Mouse (Mus musculus) brain, embryonic 18.5 days (tissue): Measurements from ENCODE around the gene Gm36028.

Experiments used
- DNase-seq: peaks from one replicate; pipeline ENCODE4 v3.0.0-alpha.2; 2012; ENCODE audit warnings: low read depth, low spot score

Gene Gm36028

GRCm38 (mm10) chr16:37860213-37860612 lies 733 bp downstream of the Gm36028 start:
- no peak for DNase-seq

DNA sequence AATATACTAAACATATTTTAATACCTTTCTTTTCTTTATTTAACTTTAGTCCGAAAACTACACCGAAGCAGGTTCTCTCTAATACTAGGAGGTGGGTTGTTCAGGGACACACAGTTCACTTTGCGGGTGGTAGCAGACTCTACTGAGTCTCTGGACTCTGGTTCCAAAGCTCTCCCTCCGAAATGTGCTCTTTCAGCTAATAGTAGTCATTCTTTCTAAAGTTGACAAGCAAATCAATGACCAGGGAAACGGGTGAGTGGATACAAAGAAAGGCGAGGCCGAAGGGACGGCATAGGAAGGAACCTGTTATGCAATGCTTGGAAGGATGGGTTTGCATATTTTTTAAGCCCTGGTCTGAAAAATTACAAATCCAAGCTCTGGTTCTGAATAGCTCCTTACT lies 3.5 kb downstream of the Gm36028 start:
- no peak for DNase-seq

- no peak for DNase-seq
Measured at GRCm38 (mm10) chr16:37856327-37856726, 4.6 kb downstream of the Gm36028 start.

- DNase-seq = no peak
Measured at GRCm38 (mm10) chr16:37855583-37855982, 5.4 kb downstream of the Gm36028 start.

- no peak for DNase-seq
Measured at GRCm38 (mm10) chr16:37854593-37854992, 6.4 kb downstream of the Gm36028 start.

DNA sequence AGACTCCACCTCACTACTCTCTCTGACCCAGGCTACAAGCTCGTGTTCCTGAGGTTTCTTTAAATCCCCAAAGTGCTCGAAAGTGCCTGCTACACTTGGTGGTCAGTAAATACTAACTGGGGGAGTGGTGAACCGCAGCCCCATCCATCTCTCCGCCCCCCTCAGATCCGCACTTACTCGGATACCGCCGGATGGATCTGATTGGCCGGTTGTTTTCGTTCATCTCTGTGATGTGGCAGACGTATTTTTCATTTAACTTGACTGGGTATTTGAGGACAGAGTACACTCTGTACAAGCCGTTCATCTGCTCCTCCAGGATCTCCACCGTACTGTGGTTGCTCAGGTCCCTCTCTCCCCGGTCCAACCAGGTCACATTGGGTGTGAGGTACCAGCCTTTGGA lies 6.9 kb downstream of the Gm36028 start:
- DNase-seq = no peak

DNA sequence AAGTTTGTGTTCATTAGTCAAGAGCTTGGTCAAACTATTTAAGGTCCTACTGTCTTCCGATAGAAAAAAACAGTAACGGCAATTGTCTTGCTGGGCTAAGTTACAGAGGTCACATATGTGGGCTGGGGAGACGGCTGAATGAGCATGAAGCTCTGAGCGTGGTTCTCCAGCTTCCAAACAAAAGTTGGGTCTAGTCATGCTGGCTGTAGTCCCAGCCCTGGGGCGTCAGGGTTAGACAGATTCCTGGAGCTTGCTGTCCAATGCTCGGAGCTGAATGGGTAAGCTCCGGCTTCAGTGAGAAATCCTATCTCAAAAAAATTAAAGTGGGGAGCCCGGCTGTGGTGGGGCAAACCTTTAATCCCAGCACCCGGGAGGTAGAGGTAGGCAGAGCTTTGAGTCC lies 7.7 kb downstream of the Gm36028 start:
- no peak for DNase-seq

- no peak for DNase-seq
Measured at GRCm38 (mm10) chr16:37851366-37851765, 9.6 kb downstream of the Gm36028 start.

GRCm38 (mm10) chr16:37847081-37847480 lies 13.9 kb downstream of the Gm36028 start:
- DNase-seq = no peak

- DNase-seq = no peak
Measured at GRCm38 (mm10) chr16:37845202-37845925, 15.6 kb downstream of the Gm36028 start.

- no peak for DNase-seq
Measured at GRCm38 (mm10) chr16:37843740-37844139, 17.2 kb downstream of the Gm36028 start.

- no peak for DNase-seq
Measured at GRCm38 (mm10) chr16:37842439-37842838, 18.5 kb downstream of the Gm36028 start.

GRCm38 (mm10) chr16:37837571-37837970 lies 23.4 kb downstream of the Gm36028 start:
- DNase-seq = no peak

- DNase-seq = no peak
Measured at GRCm38 (mm10) chr16:37831041-37831440, 29.9 kb downstream of the Gm36028 start.

DNA sequence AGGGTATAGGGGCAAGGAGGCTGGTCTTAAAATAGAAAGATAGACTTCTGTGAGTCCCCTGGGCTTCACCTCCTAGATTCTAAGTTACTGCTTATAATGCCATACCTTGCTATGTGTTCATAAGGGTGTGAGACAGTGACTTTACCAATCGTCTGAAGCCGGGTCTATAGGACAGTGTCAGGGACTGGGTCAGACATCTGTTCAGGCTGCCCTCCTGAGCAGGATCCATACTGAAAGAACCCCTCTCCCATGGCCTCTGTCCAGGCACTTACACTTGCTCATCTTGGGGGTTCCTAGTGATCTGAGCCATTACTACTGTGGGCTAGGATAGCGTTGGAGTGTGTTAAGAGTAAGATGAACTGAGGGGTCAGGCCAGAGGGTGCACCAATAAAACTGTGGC lies 34.7 kb downstream of the Gm36028 start:
- no peak for DNase-seq

DNA sequence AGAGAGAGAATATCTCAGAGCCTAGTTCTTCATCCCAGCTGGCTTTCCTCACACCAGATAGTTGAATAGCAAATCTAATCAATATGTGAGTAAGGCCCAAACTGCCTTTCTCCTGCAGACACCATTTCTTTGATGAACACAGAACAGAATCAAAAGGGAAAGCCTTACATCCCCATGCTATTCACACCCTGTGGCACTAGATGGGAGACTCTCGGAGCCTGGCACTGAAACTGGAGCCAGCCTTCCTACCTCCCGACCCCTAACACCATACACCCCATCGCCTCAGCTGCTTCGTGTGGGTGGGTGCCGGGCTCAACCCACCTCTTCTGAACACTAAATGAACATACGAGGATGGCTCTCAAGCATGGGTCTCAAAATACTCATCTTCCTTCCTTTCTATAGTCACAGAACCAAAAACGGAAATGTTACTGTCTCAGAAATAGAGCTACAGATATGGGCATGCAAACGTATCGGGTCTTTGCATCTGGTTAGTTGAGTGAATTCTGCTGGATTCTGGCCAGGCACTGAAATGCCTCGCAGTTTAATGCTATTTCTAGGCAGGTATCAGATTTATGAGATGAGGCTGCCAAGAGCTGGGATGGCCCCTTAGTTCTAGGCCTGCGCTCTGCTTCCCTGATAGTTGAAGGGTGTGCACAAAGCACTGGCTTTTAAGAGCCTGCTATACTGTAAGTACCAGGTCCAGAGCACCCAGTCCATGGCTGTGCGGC lies 36.0 kb downstream of the Gm36028 start:
- no peak for DNase-seq

DNA sequence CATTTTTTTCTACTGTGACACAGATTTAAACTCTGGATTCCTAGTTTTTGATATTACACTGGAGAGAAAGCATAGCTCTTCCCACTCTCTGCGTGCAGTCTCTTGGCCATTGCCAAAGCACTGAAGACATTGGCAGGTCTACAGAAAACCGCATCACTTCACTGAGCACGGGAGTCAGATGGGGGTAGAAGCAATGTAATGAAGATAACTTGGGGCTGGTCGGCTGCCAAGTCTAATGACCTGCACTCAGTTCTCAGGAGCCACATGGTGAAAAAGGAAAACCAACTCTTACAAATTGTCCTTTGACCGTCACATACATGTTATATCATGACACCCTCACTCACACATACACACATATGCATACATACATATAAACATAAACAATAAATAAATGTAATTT lies 37.0 kb downstream of the Gm36028 start:
- DNase-seq = no peak

GRCm38 (mm10) chr16:37817986-37818385 lies 43.0 kb downstream of the Gm36028 start:
- no peak for DNase-seq

DNA sequence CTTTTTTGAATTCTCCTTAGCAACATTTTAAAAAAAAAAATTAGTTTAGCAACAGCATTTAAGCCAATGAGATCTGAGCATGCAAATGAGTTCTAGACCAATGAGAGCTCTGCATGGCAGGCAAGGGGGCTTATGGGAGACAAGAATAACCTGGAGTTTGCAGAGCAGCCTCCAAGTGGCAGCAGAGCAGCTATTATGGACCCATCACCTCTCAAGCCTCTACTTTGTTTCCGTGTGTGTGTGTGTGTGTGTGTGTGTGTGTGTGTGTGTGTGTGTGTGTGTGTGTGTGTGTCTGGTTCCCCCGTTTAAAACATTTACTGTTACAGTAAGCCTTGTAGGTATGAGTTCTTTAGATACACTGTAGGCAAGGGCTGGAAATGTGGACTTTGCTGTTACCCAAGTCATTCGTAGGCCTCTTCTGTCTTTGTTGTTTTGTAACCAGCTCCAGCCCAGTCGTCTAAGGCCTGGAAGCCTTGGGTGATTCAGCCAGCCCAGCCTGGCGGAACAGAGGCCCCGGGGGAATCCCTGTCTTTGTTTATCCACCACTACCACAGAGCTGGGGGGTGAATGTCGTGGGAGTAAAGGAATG lies 46.5 kb downstream of the Gm36028 start:
- DNase-seq = peak; percentile 88

DNA sequence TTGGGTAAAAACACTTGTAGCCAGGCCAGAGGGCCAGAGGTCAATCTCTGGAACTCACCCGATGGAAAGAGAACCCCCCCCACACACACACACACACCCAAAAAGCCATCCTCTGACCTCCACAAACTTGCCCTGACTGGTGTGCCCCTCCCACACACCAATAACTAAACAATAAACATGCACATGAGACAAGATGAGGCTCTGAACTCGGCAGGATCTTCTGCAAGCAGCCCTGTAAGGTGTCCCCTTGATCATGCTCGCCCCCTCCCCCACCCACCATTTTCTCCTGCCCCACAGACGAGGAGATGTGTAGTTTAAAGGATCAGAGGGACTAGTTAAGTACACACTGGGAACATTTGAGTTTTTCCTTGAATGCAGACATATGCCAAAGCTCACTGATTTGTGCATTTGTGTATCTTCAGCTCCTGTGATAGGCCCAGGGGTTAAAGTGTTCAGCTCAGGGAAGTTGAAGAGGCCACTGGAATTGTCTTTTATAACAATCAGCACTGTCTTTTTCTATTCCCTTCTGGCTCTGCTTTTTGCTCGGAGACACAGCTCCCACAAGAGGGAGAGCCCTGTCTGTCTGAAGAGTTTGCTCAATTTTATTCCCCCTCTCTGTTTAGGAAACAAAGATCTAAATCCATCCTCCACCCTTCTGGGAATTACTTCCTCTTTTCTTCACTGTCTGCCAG lies 47.1 kb downstream of the Gm36028 start:
- DNase-seq = no peak

DNA sequence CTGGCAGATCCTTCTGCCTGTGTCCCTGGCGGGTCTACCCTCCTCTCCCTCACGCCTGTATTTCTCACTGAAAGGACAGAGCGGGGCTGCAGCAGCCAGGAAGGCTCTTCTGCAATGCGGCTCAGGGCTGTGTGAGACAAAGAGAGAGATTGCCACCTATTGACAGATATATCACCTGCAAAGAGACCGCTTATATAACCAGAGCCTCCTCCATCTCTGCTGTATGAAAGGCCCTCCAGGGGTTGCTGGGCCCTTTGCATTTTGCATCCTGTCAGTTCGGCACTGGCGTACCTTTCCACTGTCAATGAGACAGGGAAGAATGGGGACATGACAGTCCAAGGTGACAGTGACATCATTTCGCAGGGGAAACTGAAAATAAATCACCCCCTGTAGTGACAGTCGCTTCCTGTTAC lies 48.5 kb downstream of the Gm36028 start:
- DNase-seq = peak; percentile 47

DNA sequence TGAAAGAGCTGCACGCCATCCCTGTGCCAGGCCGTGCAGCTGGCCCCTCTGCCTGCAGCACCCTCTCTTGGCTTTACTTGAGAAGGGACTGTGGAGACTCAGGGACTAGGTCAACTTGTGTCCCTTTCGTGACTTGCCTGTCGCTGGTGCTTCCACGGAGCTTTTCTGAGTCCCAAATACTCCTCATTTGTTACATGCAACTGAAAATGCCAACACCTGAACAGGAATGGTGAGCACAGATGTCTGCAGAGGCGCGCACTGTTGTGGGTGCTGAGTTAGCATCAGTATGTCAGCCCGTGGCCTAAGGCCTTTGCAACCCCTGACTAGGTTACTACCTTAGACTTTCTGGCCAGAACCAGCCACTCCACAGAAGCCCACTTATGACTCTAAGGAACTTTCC lies 49.1 kb downstream of the Gm36028 start:
- no peak for DNase-seq
